Mouse (Mus musculus) hindbrain, postnatal 0 days (tissue): ENCODE measurements around the gene Ptges3l. TPM values are rescaled to one million over a fixed set of nuclear protein-coding genes. Genes with fewer than 3 reads are reported as not detected.

Experiments used
- ATAC-seq: fragments of 200-750 bp; cut with Nextera tagmentation; 2 replicates; pipeline ENCODE4 v1.8.0; 2017; ENCODE audit warnings: mild to moderate bottlenecking, moderate TSS enrichment, moderate library complexity
- DNase-seq: peaks from one replicate; pipeline ENCODE4 v3.0.0-alpha.2; 2015; ENCODE audit warnings: low spot score
- H3K27ac ChIP-seq: fragments of 300-500 bp; sonication (generic); 2 replicates; pipeline ENCODE4 v1.5.1; 2014; ENCODE audit warnings: mild to moderate bottlenecking
- H3K27me3 ChIP-seq: fragments of 300-500 bp; sonication (generic); 2 replicates; pipeline ENCODE4 v1.6.1; 2014; ENCODE audit warnings: low read length, mixed read lengths; ENCODE audit not compliant: insufficient read depth
- H3K36me3 ChIP-seq: fragments of 300-500 bp; sonication (generic); 2 replicates; pipeline ENCODE4 v1.6.1; 2014; ENCODE audit warnings: low read length, mixed read lengths; ENCODE audit not compliant: insufficient read depth
- H3K4me1 ChIP-seq: fragments of 300-500 bp; sonication (generic); 2 replicates; pipeline ENCODE4 v1.6.1; 2014; ENCODE audit warnings: antibody characterized with exemption, low read length, mixed read lengths; ENCODE audit not compliant: insufficient read depth
- H3K4me2 ChIP-seq: fragments of 300-500 bp; sonication (generic); 2 replicates; pipeline ENCODE4 v1.6.1; 2014; ENCODE audit warnings: low read depth, mild to moderate bottlenecking, low read length, moderate library complexity, mixed read lengths
- H3K4me3 ChIP-seq: fragments of 300-500 bp; sonication (generic); 2 replicates; pipeline ENCODE4 v1.5.1; 2014; ENCODE audit warnings: low read length
- H3K9ac ChIP-seq: fragments of 300-500 bp; sonication (generic); replicated peaks from 2 replicates; pipeline ENCODE4 v1.6.1; 2014; ENCODE audit warnings: mild to moderate bottlenecking, low read length, moderate library complexity, mixed read lengths
- H3K9me3 ChIP-seq: fragments of 300-500 bp; sonication (generic); 2 replicates; pipeline ENCODE4 v1.6.1; 2016; ENCODE audit warnings: low read length, mixed read lengths
- CTCF ChIP-seq: IDR thresholded peaks from 2 replicates; pipeline ENCODE4 v1.5.1; 2016; ENCODE audit warnings: antibody characterized with exemption, control low read depth, low read depth
- WGBS: fragments of 180-500 bp; shearing (Covaris S2); extraction: QIAGEN DNeasy Blood & Tissue Kit; methylation state at CpG from one replicate; pipeline ENCODE4 v1.1.7; 2014; 5-methylcytosine and 5-hydroxymethylcytosine counted together
- polyA plus RNA-seq: library from polyadenylated mRNA; unstranded; fragments of >200 nt; fragmentation: Nextera tagmentation; extraction: Ambion mirVana; gene quantifications from 2 replicates; pipeline ENCODE4 v1.2.1, GENCODE M21; 2015
- total RNA-seq: library from RNA; depleted of rRNA; stranded (reverse); fragments of >200 nt; gene quantifications from 2 replicates; pipeline ENCODE4 v1.2.3, GENCODE M21; 2014

Ptges3l gene
- total and polyA plus RNA-seq, 2 experiments from 2014 or later = 0.31 to 3.8 TPM

- under 1% methylated on average over 51 of the region's 51 CpGs for WGBS
- Histone ChIP-seq H3K9me3 (no peaks in the 10 kb centered on the region), H3K4me2 (peak overlapping the region; percentile 75), H3K27me3 (no peaks in the 10 kb centered on the region), H3K9ac (peak overlapping the region; percentile 74), H3K36me3 (peaks cover 13% of the 10 kb centered on the region), H3K4me1 (peaks cover 24% of the 10 kb centered on the region), H3K4me3 (peak overlapping the region; percentile 77), H3K27ac (peak overlapping the region; percentile 86)
- peak; percentile 48 for TF ChIP-seq CTCF
- DNase-seq (peak; percentile 78), ATAC-seq (peak; percentile 59)
Measured at GRCm38 (mm10) chr11:101465101-101465868, 40.2 kb upstream of the Ptges3l start.

- Histone ChIP-seq H3K9me3 (no peaks in the 10 kb centered on the region), H3K4me3 (peak within 1 kb of the TSS; percentile 77), H3K27ac (peak within 1 kb of the TSS; percentile 86), H3K36me3 (peaks cover 22% of the 10 kb centered on the region), H3K4me1 (peaks cover 24% of the 10 kb centered on the region), H3K9ac (peak within 1 kb of the TSS; percentile 74), H3K4me2 (peak within 1 kb of the TSS; percentile 75), H3K27me3 (no peaks in the 10 kb centered on the region)
- 10% methylated on average over 12 of the region's 12 CpGs for WGBS
- ATAC-seq (no peak; the same call in 1 of the 2 replicates), DNase-seq (no peak)
- no peak for TF ChIP-seq CTCF
Measured at GRCm38 (mm10) chr11:101464211-101465100, 39.3 kb upstream of the Ptges3l start, which contains the start of gene Rnd2. Gene Rnd2 (plus strand): TSS chr11:101464999.

GRCm38 (mm10) chr11:101462583-101463440 is 37.7 kb upstream of the Ptges3l start:
- no peak for TF ChIP-seq CTCF
- no peaks in the 10 kb centered on the region for H3K27me3 ChIP-seq
- peaks cover 19% of the 10 kb centered on the region for H3K4me1 ChIP-seq
- H3K4me2 ChIP-seq = peak overlapping the region; percentile 75
- ATAC-seq = peak; percentile 50; the same call in 1 of the 2 replicates
- 20% methylated on average over 13 of the region's 13 CpGs for WGBS
- no peaks in the 10 kb centered on the region for H3K9me3 ChIP-seq
- H3K4me3 ChIP-seq = peak overlapping the region; percentile 77
- H3K27ac ChIP-seq = peak overlapping the region; percentile 27; the same call in 1 of the 2 replicates
- H3K9ac ChIP-seq = no peak overlapping the region
- peaks cover 38% of the 10 kb centered on the region for H3K36me3 ChIP-seq
- DNase-seq = peak; percentile 73

- H3K27me3 ChIP-seq = no peaks in the 10 kb centered on the region
- no peak overlapping the region for H3K9ac ChIP-seq
- peaks cover 43% of the 10 kb centered on the region for H3K36me3 ChIP-seq
- H3K4me1 ChIP-seq = peaks cover 19% of the 10 kb centered on the region
- no peak overlapping the region for H3K4me3 ChIP-seq
- peak overlapping the region; percentile 27; the same call in 1 of the 2 replicates for H3K27ac ChIP-seq
- H3K4me2 ChIP-seq = peak overlapping the region; percentile 75; the same call in 1 of the 2 replicates
- no peak for TF ChIP-seq CTCF
- 47% methylated on average over 14 of the region's 14 CpGs for WGBS
- DNase-seq (no peak), ATAC-seq (no peak)
- H3K9me3 ChIP-seq = no peaks in the 10 kb centered on the region
Measured at GRCm38 (mm10) chr11:101462141-101462540, 37.0 kb upstream of the Ptges3l start.

- peaks cover 19% of the 10 kb centered on the region for H3K4me1 ChIP-seq
- H3K27ac ChIP-seq = no peak overlapping the region
- H3K9ac ChIP-seq = no peak overlapping the region
- WGBS = 85% methylated on average over 15 of the region's 15 CpGs
- H3K36me3 ChIP-seq = peaks cover 47% of the 10 kb centered on the region
- no peak for TF ChIP-seq CTCF
- no peaks in the 10 kb centered on the region for H3K9me3 ChIP-seq
- H3K27me3 ChIP-seq = no peaks in the 10 kb centered on the region
- H3K4me2 ChIP-seq = no peak overlapping the region
- no peak for DNase-seq
- H3K4me3 ChIP-seq = no peak overlapping the region
- ATAC-seq = no peak
Measured at GRCm38 (mm10) chr11:101460321-101460720, 35.2 kb upstream of the Ptges3l start.

- Histone ChIP-seq H3K9me3 (no peaks in the 10 kb centered on the region), H3K9ac (no peak overlapping the region), H3K4me1 (peaks cover 19% of the 10 kb centered on the region), H3K36me3 (peaks cover 47% of the 10 kb centered on the region), H3K4me2 (no peak overlapping the region), H3K4me3 (no peak overlapping the region), H3K27ac (no peak overlapping the region), H3K27me3 (no peaks in the 10 kb centered on the region)
- 38% methylated on average over 5 of the region's 6 CpGs for WGBS
- ATAC-seq (no peak), DNase-seq (no peak)
- TF ChIP-seq CTCF = no peak
Measured at GRCm38 (mm10) chr11:101459716-101460115, 34.6 kb upstream of the Ptges3l start.
